Mouse (Mus musculus) lung, adult 2 months (tissue): ENCODE measurements at regions not wholly inside any gene's neighbourhood (a gene's known extent, or its start where the extent isn't known, plus 50 kb on each side); places are given as distances from the start of the nearest gene placed in this dataset.

Experiments
- CTCF ChIP-seq: fragments of 200-500 bp; IDR thresholded peaks from 2 replicates; pipeline ENCODE4 v1.5.1; 2011; ENCODE audit warnings: mild to moderate bottlenecking, low read length, control low read depth; ENCODE audit not compliant: insufficient read depth
- POLR2A ChIP-seq: fragments of 200-500 bp; IDR thresholded peaks from 2 replicates; pipeline ENCODE4 v1.6.1; 2011; ENCODE audit warnings: low read depth, mild to moderate bottlenecking, control low read depth, low read length, borderline replicate concordance; ENCODE audit errors: extremely low read depth

GRCm38 (mm10) chr10:39274202-39274601, 94.5 kb upstream of the Fyn start:
- TF ChIP-seq CTCF (no peak), POLR2A (no peak)
